Mouse (Mus musculus) mature B cell (primary cell): ENCODE measurements around the gene Dpysl4.

Source experiments
- in situ Hi-C: fragments of 300-500 bp; cut with MboI; formaldehyde crosslinking; loops from 2 replicates; pipeline ENCODE4 v1.14.3; 2019

Gene Dpysl4

DNA sequence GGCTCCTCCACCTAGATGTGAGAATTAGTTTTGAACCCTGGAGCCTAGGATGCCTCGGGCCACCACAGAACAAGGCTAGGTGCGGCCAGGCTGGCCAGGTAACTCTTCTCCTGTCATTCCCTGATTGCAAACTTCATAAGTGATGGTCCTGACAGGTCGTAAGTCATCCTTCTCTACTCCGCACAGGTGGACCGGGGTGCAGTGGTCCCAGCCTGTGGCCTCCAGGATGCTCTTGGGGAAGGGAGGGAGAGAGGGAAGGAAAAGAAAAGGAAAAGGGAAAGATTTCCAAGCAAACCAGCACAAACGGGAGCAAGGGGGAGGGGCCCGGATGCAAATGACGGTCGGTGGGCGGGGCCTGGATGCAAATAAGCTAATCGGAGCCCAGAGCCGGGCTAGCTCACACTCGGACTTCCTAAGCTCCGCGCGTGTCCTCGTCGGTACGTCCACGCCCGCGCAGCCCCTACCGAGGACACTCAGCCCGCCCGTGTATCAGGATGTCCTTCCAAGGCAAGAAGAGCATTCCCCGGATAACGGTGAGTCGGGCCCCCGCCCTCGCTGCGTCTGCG lies at the start of gene Dpysl4:
Gene Dpysl4, plus strand, starts transcription at position 373 of the 566 bp plus-strand sequence.
- in situ Hi-C loops, result no loop called here

DNA sequence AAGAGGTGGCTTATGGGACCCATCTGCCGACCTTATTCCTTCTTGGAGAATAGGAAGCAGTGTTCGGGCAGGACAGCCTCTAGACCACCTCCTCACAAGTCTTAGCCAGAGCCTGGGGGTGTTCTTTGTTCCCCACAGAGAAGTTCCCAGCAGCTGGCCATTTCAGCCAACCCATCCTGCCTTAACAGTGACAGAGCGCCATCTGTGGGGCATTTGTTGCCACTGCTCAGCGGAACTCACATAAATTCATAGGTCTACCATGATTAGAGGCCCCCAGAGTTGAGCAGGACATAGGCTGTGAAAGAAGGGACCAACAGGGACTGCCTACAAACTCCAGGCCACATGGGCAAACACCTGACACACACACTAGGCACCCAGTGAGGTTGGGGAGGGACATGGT lies 22.4 kb upstream of the Dpysl4 start:
- in situ Hi-C loops, result no loop called here

DNA sequence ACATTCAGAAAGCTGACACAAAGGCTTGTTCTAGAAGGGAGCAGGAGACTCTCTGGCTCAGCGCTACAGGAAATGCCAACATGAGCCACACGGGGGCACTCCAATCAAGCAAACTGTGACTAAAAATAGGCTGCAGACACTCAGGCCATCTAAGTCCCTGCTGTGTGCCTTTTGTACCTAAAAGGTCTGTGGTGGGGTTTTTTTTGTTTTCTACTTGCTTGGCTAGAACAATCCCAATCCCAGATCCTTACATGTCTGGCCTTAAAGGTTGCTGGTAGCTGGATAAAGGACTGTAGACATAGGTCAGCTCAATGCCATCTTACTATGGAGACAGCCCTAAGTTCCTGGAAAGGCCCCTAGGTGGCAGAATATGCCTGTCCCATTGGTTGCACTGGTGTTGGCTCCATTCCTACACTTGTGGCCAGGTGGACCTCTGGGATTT lies 17.6 kb upstream of the Dpysl4 start:
- in situ Hi-C loops, result no loop called here

DNA sequence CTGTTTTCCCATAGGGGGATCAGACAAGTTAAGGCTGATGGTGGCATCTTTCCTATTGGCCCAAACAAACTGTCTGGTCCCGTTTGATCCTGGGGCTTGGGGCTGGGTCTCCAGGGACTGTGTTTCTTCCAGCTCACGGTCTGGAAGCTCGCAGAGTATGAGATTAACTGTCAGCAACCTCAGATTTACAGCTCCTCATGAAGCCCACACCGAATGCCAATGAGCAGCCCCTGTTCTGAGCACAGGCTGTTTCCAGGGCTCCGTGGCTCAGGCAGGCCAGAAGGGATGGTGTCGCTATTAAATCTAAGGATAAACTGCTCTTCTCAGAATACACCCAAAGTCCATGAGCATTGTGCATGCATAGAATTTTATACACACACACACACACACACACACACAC lies 11.6 kb upstream of the Dpysl4 start:
- in situ Hi-C loops, result no loop called here

DNA sequence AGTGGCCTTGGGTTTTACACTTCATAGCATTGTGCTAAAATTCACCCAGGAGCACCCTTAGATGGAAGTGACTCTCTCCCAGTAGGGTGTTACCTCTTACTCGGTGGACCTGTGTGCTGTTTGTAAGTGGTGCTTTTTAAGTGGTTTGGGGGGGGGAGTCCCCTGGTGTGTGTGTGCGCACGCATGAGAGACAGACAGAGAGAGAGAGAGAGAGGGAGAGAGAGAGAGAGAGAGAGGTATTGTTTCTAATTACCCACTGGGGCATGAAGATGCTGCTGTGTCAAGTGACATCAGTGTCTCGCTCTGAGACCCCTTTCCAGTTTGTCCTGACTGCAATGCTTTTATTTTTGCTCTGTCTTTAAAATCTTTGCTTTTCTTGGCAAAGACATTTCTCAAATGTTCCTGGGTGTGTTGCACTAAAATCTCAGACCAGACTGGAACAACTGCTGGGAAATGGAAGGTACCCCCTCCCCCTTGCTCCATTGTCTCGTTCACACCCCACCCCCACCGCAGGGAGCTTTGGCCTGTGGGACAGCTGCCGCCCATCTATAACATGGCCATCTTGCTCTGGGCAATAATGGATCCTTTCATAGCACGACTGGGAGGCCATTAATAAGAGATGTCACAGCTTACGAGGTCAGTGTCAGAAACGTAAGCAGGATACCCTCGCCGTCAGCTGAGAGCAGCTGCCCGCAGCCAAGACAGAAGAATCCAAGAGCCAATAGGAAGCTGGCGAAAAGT lies 10.6 kb upstream of the Dpysl4 start:
- in situ Hi-C loops, result no loop called here

DNA sequence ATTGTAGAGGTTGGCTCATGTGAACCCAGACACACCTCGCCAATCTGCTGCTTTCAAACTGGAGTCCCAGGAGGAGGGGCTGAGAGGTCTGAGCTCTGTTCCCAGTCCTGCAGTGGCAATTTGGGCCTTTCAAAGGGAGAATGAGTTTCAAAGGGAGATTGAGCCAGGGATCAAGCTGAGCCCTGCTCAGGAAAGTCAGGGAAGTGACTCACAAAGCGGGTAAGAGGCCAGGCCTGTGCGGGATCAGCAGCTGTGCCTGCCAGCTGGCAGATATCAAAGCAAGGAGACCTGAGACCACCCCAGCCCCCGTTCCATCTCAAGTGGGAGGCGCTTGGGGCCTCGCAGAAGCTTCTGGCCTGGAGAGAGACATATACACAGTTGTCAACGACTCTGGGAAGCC lies 8.5 kb upstream of the Dpysl4 start:
- in situ Hi-C loops, result no loop called here

DNA sequence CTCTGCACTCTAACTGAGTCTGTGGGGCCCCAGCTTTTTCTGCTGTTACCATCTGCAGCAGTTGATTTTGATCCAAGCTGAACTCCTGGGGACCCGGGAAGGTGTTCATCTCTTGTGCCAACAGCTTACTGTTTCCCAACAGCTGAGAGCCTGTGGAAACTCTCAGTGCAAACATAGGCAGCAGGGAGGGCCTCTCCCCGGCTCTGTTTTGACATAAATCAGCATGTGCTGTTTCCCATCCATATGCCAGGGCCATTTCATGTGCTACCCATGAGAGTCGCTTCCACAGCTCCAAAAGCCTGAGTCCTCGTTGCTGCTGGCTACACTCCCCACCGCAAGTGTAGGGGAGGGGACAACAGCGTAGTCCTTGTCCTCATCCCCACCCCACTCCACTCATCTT lies 7.6 kb upstream of the Dpysl4 start:
- in situ Hi-C loops, result no loop called here

DNA sequence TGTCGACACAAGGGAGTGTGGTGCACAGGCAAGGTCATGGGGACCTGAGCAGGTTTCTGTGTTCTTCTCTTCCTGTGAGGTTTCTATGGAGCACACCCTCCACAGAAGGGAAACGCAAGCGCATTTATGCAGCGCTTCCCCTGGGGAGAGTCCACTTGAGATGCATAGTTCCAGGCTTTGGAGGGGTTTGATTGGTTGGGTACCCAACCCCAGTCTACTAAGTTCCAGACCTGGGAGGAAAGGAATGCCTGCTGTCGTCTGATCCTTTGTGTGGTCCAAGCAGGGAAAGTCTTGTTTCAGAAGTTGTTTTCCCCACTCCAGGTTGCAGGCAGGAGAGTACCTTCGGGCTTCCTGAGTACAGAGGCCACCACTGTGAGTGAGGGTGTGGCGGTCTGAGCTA lies 6.7 kb upstream of the Dpysl4 start:
- in situ Hi-C loops, result no loop called here

DNA sequence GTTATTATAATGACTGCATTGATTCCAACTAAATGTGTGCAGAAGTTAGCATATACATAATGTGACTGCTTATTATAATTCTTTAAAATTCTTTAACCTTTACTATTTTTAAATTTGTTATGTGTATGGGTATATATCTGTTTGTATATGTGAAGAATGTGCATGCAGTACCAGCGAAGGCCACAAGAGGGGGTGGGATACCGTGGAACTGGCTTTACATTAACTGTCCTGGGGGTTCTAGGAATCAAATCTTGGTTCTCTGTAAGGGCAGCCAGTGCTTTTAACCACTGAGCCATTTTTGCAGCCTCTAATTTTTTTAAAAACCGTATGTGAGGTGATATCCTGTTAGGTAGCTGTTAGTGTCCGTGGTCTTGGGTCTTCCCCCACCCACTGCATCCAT lies 5.1 kb upstream of the Dpysl4 start:
- in situ Hi-C loops, result no loop called here

DNA sequence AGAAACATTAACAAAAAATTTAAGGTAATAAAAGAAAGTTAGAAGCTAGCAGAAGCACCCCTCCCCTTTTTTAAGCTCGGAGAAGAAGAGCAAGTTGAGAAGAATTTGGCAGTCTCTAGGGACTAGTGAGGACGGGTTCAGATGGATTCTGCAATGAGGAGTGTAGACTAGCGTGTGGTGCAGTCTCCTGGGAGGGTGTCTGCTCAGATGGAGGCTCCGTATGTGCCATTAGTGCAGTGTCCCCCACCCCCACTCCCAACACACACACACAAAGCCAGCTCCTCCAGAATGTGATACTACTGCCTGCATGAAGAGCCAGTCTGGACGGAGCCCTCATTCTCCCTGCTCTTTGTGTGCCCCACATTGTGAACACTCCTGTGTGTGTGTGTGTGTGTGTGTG lies 4.6 kb upstream of the Dpysl4 start:
- in situ Hi-C loops, result no loop called here

DNA sequence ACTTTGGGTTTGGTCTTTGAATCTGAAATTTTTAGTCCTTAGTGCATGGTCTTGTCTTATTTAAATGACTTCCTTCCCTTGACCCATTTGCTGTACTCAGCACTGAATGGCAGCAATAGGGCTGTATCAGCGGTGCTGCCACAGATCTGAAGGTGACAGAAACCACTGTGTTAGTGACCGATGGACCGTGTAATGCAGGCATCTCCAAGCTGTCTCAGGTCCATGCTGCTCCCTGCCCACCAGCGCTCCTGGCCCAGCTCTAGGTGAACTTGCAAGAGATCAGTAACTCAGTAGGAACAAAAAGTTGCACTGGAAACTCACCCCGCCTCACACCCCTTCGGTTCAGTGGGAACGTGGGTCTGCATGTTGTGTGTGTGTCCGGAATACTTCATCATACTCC lies 3.5 kb upstream of the Dpysl4 start:
- in situ Hi-C loops, result no loop called here

DNA sequence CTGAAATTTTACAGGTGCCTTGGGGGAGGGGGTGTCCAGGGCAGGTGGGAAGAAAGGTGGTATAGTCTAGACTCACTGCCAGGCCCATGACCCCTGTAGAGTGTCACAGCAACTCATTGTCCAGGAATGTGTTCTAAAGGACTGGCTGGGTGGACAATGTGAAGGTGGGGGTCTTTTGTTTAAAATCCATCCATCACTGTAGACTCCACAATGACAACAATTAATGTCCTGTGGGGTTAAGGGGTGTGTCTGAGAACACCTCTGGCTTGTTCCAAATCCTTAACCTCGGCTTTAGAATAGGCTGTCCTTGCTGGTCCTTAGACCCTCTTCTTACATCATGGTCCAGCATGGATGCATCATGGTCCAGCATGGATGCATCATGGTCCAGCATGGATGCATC lies 1.5 kb upstream of the Dpysl4 start:
- in situ Hi-C loops, result no loop called here

DNA sequence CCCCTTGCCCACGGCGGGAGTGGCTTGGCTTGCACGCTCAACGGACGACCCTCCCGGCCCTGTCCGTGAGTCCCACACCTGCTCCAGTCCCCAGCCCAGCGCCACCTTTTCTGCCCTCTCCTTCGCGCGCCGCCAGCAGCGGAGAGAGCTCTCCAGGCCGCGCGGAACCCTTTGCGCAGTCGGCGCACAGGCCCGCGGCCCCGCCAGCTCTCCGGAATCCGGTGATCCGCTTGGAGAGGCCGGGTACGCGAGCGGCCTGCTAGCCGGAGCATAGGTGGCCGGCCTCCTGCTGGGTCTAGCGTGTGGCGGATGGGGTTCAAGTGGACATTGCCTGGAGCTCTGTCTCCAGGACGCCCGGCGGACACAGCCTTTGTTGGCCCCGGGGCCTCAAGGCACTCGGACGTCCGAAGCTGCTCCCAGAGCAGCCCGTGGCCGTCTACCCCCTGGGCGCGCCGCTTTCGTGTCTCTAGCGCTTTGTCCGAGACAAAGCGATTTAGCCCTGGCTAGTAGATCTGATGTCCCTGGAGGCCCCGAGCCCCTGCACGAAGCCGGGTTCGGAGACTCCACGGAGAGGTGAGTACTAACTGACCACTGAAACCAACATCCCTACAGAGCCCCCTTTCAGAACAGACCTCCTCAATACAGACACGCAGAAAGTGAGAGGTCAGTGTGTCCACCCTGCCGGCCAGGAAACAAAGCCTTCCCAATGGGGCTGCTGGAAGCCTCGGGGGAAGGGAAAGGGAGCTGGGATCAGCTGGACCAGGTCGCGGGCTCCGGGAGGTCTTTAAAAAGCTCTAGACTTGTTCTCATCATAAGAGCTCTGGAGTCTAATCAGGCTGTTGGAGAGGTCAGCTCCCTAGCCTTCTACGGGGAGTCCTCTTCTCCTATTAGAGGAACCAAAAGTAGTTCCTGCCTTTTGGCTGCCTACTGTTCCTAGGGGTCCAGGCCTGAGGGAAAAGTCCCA lies 676 bp downstream of the Dpysl4 start:
- in situ Hi-C loops, result no loop called here

DNA sequence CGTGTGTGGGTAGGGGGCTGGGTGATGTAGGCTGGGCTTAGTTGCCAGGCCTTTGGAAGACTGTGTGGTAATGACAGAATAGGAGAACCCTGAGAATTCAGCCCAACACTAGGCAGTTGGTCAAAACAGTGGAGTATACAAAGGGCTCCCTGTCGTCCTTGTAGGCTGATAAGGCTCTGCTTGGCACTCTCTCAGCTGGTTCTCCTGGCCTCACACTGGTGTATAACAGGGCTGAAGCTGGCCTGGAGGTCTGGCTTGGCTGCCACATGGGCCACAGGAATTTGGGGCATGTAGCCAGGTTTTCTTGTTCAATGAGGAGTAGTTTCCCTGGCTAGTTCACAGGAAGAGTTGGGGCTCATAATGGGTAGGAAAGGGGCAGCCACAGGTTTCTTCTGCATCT lies 2.0 kb downstream of the Dpysl4 start:
- in situ Hi-C loops, result no loop called here

DNA sequence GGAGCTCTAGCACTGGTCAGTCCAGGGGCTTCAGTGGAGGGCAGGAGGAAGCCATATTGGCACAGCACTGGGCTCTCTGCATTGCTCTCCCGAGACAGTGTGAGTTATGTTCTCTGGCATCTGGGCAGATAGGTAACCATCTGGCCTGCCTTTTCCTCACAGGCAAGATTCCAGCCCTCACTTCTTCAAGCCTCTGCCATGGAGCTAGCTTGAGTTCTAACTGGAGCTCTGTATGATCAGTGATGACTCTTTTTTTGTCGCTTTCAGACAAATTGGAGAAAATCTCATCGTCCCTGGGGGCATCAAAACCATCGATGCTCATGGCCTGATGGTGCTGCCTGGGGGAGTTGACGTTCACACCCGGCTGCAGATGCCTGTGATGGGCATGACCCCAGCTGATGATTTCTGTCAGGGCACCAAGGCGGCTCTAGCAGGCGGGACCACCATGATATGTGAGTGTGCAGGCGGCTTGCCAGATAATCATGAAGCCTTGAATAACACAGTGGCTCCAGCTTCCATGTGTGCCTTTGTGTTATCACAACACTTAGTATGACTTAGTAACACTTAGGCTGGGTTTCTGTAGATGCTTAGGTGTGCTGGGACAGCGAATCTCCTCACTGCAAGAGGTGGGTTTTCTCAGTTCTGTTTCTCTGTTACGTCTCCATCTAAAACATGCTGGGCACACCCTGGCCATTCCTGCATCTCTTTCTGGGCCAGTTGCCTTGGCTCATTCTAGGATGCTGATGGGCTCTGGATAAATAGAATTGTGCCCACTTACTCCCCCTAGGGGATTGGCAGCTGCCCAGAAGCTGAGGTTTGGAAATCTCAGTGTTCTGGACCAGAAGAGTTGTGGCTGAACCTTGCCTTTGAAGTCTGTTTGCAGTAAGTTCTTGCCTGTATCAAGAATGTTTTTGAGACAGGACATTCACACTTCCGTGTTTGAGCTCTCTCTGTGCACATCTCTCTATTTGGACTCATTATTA lies 4.4 kb downstream of the Dpysl4 start:
- in situ Hi-C loops, result no loop called here

DNA sequence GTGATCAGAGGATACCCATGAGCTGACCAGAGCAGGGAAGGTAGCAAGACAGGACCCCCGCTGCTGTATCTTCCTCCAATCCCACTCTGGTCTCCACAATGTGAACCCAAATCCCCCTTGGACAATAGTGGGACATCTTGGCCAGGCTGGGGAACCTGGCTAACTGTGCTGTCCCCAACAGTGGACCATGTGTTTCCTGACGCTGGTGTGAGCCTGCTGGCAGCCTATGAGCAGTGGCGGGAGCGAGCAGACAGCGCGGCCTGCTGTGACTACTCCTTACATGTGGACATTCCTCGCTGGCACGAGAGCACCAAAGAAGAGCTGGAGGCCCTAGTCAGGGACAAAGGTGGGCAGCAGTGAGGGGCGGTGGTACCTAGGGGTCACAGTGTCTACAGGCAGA lies 5.9 kb downstream of the Dpysl4 start:
- in situ Hi-C loops, result no loop called here

DNA sequence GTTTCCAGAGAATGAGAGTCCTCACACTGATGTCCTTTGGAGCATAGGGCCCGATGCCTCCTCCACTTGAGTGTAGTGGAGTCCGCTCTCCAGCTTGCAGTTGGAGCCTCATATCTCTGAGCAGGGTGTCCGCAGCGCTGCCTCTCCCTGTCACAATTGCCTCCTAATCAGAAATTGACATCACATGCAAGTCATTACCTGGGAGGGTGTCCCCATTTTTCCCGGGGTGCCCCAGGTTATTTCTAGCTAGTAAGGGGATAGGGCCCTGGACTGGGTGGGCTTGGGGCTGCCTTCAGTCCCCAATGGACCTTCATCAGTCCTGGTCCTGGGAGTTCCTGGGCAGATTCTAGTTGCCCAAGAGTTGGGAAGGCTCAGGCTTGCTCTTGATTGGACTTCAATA lies 6.9 kb downstream of the Dpysl4 start:
- in situ Hi-C loops, result no loop called here

DNA sequence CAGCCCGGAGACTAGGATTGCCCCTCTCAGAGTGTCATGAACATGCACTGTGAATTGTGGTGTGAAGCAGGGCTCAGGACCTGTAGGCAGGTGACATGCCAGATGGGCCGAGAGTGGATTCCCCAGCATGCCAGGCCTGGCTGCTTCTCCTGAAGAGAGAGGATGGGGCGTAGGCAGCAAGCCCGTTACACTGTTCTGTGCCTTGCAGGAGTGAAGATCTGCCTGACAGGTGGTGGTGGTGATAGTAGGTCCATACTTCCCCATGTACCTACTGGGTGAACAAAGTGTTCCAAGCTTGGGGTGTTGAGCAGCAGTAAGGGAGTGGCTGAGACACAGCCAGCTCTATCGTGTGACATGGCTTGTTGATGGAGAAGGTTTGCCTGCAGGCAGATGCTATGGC lies 7.3 kb downstream of the Dpysl4 start:
- in situ Hi-C loops, result no loop called here

DNA sequence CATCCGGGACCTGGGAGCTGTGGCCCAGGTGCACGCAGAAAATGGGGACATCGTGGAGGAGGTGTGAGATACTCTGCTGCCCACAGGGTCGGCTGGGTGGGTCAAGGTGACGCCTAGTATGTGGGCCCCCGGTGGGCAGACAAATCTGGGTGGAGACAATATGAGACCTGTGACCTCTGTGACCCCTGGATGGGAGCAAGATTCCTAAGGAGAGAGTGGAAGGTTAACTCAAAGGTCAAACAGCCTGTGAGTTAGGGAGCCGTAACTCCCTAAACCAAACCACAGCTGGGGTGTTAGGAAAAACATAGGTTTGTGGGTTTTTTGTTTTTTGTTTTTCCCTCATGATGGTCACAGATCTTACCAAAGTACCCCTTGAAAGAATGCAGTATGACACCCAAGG lies 8.0 kb downstream of the Dpysl4 start:
- in situ Hi-C loops, result no loop called here

DNA sequence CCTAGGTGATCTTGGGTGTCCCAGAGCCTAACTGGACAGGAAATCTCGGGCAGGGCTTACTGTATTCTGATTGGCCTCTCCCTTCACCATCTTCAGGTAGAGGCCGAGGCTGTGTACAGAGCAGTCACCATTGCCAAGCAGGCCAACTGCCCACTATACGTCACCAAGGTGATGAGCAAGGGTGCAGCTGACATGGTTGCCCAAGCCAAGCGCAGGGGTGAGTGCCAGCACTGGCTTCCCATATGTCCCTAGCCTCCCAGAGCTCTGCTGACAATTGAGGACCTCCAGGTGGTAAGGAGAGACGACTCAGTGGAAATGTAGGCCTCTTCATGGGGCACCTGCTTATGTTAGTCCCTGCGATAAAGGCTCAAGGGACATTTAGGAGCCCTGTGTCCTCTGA lies 9.0 kb downstream of the Dpysl4 start:
- in situ Hi-C loops, result no loop called here

DNA sequence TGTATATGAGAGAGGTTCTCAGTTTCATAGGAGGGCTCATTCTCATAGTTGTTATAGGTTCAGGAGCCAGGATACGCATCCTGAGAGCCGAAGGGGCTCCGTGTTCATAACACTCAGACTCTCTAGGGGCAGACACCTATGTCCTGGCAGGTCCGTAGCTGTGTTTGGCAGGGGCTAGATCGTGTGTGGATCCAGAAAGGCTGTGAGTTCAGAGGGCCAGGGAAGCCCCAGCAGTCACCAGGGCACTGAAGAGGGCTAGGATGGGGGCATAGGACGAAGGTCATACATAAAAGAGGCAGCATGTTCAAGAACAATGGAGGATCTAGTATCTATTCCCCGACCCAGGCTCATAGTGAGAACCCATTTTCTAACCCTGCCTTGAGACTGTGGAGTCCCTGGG lies 9.5 kb downstream of the Dpysl4 start:
- in situ Hi-C loops, result no loop called here

DNA sequence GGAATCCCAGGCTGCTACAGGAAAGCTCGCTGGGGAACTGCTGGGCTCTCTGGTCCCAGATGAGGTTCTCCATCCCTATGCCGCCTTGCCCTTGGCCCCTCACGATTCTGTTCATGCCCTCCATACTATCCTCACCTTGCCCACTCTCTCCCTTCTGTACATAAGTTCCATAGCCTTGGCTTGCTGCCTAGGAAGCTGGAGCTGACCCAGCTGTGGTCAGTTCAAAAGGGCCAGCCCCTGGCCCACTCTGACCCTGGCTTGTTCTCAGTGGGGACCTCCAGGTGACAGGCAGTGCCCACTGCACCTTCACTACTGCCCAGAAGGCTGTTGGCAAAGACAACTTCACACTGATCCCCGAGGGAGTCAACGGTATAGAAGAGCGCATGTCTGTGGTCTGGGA lies 10.6 kb downstream of the Dpysl4 start:
- in situ Hi-C loops, result no loop called here
